Mouse (Mus musculus) adrenal gland, postnatal 36 days (tissue): ENCODE results near the gene 4931422A03Rik. TPM values are rescaled to one million over a fixed set of nuclear protein-coding genes. Genes with fewer than 3 reads are reported as not detected.
"Not testable (repeated sequence)": the region's sequence is repeated elsewhere in the genome, so short reads cannot be mapped to it uniquely, and the experiment has no call there.

Experiments
- DNase-seq, 2 experiments: peaks; one replicate each; pipeline ENCODE4 v3.0.0; 2021; ENCODE audit warnings: mixed read lengths in 1 of 2
- total RNA-seq, 2 experiments: library from RNA; stranded (reverse); gene quantifications; 2 replicates each; pipeline ENCODE4 v1.2.3; 2021

Gene 4931422A03Rik
- total RNA-seq, 2 experiments from 2014 or later = not detected

DNA sequence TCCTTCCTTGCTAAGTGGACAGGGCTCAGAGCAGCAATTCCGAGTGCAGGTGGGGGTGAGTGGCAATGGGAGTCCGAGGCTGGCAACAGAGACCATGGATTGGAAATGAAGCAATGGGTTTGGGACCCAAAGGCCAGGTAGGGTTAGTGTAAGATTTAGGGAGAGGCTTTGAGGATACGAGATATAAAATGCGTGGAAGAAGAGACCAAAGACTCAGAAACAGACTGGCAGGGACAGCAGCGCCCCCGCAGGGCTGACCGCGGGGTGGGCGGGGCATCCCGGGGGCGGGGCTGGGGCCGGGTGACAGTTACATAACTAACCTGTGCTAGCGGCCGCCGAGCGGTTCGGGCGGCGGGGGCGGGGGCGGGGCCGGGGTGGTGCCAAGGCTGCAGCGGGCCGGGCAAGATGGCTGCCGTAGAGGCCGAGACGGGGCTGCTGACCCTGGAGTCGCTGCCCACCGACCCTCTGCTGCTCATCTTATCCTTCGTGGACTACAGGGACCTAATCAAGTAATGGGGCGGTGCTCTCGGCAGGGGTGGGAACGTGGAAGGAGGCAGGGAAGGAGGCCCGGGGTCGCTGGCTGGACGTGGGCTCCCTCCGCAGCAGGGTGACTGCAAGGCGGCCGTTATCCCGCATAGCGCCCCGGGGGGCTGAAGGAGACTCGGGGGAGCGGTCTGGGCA, 563 bp downstream of the 4931422A03Rik start, which contains the start of gene Fbxo3:
Gene Fbxo3, plus strand, starts transcription at position 264 of the 681 bp plus-strand sequence.
- peak; percentile 92 to 94 for DNase-seq

DNA sequence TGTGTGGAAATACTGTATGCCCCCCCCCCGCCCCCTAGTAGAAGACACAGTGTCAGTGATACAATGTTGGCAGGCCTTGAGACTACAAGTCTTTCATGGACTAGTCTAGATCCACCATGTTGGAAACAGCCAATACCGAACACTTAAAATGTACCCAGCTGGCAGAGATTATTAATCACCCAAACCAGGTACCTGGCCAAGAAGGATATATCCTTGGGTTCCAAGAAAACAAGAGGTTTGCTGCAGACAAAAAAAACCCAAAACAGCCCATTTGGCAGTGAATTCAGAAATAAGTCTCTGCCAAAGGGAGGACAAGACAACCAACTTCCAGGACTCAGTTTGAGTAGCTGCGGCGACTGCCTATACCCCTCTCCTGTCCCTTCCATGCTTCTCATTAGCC, 3.5 kb downstream of the 4931422A03Rik start:
- no peak for DNase-seq

DNA sequence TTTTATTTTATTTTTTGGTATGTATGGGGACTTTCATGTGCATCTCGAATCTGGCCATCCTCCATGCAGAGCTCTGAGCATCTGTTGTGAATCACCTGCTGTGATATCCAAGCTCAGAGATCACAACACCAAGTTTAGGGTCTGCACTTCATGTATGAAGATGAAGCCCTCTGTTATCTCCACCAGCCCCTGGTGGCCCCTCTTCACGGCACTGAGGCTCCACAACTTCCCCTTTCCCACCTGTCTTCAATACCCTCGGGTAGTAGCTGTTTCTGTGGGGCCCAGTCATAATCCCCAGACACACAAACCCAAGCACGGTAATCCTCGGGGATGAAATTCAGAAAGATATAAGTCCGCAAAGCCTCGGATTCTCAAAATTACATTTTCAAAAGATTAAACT, 5.1 kb downstream of the 4931422A03Rik start:
- no peak for DNase-seq

DNA sequence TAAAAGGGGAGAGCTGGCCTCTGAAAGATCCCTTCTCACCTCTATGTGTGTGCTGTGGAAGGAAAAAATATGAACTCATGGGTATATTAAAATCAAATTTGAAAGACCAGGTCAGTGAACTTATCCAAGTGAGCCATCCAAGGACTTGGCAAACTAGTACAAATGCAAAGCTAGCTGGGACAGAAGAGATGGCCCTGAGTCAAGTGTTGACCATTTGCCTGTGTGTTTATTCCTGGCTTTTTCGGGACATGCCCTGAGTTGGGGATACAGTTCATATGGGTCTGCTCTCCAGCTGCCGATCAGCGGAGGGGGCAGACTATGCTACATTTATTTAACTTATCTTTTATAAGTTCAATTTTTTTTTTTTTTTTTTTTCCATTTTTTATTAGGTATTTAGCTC, 19.3 kb downstream of the 4931422A03Rik start:
- DNase-seq = not testable (repeated sequence)

DNA sequence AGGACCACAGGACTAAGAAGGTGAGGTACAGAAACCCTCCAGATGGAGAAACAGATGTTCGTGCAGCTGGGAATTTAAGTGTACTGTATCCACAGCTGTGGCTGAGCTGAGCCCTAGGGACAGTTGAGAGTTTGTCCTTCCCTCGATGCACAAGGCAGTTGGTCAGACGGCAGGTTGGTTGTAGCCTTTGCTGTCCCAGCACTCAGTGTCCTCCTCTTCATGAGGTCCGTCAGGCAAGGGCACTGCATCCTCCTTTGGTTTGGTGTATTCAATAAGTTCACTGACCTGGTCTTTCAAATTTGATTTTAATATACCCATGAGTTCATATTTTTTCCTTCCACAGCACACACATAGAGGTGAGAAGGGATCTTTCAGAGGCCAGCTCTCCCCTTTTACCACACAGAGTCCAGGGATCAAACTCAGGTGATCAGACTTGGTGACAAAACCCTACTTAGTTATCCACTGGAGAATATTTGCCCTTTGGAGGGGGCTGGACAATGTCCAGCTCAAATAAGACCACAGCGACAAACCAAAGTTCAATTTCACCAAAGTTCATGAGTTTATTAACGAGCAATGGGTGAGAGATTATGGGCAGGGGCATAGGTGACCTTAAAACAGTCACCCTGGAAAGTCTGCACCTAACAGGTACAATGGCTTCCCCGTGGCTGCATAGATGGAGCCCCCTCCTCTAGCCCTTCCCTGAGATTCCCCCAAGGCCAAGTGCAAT, 20.2 kb downstream of the 4931422A03Rik start:
- no peak for DNase-seq

DNA sequence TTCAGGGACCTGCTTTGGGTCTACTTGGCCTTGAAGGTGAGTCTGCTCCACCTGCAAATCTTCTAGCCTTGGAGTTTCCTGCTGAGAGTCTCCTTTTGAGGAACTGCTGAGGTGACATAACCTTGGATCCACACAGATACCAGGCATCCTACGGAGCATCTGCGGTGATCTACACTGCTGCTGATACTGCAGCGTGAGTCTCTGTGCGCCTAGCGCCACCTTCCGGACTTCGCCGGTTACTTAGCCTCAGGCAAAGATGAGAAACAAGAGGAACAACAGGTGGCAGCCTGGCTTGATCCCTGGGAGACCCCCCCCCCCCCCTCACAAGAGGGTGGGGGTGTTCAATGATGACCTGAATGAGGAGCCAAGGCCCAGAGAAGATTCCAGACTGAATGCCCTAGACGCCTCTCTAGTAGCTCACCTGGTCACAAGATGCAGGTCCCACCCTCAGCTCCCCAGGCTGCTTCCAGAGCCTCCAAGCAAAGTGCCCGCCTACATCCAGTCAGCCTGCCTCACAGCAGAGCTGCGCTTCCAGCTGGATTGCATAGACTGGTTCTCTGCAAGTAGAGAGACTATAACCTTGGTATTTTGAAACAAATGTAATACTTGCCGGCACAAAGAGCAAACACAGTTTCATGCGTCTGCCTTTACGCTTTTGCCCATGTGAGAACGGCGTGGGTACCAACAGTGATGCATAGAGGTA, 25.3 kb downstream of the 4931422A03Rik start:
- peak; percentile 57 to 64 for DNase-seq

DNA sequence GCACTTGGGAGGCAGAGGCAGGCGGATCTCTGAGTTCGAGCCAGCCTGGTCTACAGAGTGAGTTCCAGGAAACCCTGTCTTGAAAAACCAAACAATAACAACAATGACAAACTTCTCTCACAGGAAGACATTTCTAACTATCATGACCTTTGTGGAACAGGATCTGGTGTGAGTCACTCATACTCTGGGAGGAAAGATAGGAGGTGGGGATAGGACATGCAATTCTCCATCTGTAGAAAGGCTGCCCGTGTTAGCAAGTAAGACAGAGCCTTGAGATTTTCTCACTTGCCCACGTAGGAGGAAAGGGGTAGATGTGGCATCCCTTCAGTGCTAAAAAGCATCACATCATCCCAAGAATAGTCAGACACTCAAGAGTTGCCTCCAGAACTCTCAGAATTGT, 26.3 kb downstream of the 4931422A03Rik start:
- no peak for DNase-seq

DNA sequence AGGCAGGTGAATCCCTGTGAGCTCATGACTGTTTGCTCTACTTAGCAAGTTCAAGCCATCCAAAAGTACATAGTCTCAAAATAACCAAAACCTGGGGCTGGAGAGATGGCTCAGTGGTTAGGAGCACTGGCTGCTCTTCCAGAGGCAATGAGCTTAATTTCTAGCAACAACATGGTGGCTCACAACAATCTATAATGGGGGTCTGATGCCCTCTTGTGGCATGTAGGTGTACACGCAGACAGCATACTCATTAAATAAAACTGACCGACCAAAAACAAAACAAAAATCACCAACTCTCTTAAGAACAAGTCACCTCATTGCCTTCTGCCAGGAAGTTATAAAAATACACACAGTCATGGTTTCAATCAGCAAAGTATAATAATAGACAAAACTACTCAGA, 27.1 kb downstream of the 4931422A03Rik start:
- no peak for DNase-seq

DNA sequence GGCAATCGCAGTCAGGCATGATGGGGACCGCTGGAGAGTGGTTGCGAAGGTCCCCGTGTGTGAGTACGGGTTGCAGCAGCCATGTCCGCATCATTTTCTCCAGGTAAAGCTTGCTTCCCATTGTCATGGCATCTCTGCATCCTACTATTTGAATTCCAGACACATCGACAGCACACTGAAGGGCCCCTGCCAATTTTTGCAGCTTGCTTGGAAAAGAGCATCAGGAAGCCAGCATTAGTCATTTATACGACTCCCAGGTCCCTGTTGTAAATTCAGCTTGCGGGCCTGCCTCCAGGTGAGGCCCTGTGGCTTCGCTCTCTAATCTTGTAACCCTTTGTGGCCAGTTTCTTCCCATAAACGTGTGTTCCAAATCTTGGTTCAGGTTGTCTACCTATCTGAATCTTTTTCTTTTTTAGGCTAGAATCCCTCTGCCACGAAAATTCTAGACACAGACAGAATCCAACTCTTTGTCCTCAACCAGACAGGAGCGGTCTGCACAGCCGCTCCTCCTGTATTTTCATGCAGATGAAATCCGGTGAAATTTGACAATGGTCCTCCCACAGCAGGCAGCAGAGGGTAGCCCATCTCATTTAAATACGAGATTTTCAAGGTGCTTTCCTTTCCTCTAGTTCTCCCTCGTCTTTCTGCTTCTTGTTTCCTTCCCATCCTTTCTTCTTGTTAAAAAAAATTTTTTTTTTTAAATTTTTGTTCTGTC, 35.4 kb downstream of the 4931422A03Rik start:
- DNase-seq = no peak

DNA sequence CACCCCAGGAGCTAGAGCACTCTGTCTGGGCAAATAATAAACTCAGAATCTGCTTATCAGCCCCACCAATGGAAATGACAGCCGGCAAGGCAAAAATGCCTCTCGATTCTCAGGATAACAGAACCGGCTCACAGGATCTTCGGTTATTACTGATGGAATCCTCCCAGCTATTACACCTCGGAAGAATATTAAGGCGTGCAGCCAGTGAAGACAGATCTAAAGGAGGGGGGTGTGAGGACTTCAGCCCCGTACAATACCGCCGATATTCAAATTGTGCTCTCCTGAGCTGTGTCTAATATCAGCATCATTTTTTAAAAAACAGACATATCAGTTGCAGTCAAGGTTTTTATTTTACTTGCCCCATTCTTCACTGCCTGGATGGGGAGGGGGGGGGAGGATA, 36.0 kb downstream of the 4931422A03Rik start:
- no peak for DNase-seq

DNA sequence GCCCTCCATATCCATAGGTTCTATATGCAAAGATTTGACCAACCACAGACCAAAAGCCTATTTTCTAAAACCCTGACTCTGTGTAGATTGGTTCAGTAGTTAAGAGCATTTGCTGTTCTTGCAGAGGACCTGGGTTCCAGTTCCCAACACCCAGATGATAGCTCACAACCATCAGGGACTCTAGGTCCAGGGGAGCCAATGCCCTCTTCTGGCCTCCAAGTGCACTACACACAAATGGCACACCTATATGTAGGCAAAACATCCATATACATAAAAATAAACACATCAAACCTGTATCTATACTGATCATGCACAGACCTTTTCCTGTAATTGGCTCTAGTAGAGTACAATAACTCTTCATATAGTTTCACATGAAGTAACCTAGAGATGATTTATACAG, 36.9 kb downstream of the 4931422A03Rik start:
- no peak for DNase-seq

DNA sequence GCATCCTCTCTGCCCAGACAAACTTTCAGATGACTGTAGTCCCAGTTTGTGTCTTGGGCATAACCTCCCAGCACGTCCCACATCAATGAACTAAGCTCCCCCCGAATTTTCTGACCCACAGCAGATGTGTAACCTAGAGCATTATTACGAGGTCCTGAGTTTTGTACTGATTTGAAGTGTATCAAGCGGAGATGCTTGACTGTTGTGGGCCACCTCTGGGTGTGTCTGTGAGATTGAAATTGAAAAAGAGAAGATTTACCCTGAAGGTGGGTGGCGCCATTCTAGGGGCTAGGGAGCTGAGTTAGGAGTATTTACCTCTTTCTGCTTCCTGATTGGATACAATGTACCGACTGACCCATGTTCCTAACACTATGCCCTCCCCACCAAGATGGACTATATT, 38.4 kb downstream of the 4931422A03Rik start:
- no peak for DNase-seq

DNA sequence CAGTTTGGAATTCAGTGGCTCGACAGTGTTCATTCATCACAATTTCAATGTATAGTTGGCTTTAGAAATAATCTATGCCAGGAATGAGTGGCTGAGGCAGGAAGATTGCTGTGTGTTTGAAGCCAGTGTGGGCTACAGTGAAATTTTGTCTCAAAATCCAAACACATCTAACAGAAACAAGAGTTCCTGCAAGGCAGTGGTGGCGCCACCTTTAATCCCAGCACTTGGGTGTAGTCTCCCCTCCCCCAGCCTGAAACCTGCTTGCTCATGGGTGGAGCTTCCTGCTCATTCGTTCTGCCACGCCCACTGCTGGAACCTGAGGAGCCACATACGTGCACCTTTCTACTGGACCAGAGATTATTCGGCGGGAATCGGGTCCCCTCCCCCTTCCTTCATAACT, 40.6 kb downstream of the 4931422A03Rik start:
- DNase-seq = not testable (repeated sequence)

DNA sequence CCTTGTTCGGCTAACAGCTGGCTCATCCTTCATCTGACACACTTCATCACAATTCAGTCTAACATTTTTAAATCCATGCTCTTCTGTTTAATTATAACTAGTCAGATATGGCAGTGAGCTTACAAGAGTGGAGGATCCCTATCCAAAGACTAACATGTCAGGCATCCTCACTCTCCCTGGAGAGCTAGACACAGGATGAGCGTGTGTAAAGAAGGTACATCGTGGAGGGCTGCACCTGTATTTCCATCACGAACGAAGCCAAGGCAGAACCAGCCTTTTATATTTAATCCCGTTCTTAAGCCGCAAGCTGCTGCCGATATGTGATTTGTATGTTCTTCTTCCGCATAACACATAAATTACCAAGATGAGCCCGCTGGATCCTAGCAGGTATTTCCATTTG, 45.0 kb downstream of the 4931422A03Rik start:
- no peak for DNase-seq

DNA sequence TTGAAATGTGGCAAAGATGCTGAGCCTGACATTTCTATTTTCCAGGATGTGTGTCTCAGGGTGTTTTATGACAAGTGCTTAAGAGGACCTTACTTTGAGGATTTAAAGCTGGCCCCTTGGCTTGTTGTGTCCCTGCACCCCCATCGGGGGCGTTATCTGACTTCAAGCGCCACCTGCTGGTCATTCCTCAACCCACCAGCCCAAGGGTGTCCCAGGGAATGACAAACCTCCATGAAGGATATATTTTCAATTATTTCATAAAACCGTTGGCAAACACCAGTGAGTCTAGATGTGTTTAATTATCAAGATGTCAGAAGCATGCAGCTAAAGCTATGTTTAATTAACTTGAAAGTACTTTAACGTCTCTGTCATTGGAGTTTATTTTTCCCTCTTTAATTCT, 45.9 kb downstream of the 4931422A03Rik start:
- DNase-seq = peak; percentile 86 to 88

DNA sequence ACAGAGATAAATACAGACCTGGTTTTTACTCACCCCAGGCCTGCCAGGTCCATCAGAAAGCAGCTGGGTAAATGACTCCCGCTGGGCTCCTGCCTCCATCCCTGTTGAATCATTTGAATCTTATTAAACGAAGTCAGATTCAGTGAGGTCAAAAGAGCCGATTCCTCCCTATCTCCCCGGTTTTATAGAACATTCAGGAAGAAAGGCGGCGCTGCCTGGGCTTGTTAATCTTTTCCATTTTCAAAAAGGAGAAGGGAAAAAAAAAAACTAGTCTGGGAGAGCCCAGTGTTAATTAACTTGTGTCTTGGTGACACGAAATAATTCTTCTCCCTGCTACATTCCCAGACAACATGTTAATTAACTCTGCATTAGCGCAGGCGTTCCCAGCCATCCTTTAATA, 50.4 kb downstream of the 4931422A03Rik start:
- no peak for DNase-seq

DNA sequence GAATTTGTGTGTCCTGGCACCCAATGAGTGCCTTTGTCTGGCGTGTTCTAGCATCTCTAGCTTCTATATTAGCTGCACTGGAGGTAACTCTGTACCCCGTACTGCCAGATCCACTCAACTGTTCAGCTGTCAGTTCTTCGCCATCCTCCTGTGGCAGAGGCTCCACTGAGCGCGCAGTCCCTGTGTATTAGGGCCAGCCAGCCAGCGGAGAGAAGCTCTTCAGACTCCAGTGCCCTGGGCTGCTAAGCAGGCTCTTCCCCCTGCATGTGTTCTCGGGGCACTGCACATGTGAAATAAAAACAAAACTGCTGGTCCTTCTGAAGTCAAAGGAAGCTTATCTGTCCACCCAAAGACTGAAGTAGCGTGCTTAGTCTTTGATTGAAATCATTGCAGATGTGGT, 50.9 kb downstream of the 4931422A03Rik start:
- DNase-seq = no peak

DNA sequence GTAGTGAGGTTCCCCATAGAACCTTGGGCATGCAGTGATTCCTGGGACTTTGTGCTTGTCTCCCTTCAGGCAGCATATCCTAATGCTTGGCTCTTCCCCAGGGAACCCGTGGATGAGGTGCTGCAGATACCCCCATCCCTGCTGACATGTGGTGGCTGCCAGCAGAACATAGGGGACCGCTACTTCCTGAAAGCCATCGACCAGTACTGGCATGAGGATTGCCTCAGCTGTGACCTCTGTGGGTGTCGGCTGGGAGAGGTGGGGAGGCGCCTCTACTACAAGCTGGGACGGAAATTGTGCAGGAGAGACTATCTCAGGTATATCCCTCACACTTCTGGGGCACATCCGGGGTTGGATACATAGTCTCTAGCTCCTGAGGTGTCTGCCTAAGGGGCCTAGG, 52.3 kb downstream of the 4931422A03Rik start:
- DNase-seq = no peak

DNA sequence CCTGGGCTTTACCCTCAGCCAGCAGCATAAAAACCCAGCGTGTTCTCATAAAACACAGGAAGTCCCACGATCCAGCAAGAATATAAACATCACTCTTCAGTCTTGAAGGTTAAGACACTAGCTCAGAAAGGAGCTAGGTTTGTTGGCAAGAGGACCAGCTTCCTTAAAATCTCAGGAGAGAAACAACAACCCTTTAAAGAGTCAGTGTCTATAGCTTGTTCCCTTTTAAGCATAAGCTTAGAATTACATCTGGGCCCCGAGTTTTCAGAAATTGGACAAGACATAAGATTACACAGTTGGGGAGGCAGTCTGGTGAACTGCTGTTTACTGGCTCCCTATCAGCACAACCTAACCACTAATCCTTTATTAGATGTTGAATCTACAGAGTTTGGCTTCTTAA, 56.3 kb downstream of the 4931422A03Rik start:
- no peak for DNase-seq

DNA sequence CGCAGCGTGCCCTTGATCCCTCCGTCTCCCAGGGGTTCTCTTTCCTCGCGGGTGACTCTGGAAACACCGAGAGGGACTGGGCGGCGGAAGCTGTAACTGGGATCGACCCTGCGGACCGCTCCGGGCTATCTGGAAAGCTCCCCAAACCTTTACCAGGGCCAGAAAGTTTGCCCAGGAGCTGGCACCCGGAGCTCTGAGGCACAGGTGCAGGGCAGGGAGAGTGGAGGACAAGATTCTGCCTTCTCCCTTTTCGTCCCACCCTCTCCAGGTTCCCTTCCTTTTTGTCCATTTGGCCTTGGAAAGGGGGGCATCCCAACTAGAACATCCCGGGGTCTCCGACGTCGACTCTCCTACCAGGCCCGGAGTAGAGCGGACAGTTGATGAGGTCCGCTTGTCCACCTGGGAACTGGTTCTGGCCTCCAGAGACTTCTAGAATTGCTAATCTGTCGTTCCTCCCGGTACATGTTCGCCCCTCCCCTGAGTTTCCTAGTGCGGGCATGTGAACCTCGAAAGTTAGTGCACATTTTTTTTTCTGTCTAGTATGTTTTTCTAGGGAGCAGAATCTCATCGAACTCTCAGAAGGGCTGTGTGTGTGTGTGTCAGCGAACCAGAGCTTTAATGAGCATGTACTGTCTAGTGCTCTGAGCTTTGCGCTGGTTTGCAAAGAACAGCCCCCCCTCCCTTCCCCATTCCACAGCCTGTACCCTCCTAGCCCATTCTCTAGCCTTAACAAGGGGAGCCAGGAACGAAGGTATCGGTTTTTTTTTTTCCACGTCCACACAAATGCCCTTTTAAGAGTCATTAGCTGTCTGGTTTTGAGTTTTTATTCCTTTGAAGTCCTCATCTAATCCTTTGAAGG, 57.1 kb downstream of the 4931422A03Rik start:
- peak in 1 of 2 experiments; percentile 11 for DNase-seq

DNA sequence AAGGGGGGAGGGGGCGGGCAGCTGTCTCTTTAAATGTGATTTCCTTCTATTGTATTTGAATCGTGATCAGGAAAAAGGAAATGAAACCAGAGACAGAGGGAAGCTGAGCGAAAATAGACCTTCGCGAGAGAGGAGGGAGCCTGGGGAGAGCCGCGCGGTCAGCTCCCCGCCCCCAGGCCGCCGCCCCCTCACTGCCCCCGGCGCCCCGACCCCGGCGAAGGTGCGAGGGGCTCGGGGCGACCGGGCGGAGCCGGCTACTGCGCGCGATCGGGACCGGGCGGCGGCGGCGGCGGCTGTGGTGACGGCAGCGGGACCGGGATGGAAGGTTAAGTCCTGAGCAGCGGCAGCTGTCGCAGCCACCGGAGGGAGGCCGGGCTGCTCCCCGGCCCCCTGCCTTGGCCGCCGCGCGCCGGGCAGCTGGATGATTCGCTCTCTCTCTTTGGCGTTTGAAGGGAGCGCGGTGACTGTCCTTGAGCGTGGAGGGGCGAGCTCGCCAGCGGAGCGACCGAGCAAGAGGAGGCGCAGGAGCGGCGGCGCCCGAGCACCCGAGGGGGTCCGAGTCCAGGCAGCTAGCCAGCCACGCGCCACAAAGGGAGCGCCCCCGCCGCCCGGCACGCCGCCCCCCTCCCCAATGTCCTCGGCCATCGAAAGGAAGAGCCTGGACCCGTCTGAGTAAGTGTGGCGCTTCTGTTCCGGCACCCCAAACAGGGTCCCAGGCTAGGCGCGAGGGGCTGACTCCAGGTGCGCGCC, 57.9 kb downstream of the 4931422A03Rik start:
- DNase-seq = peak; percentile 78
